Mouse (Mus musculus): ENCODE results near the gene Nek9. TPM values are rescaled to one million over a fixed set of nuclear protein-coding genes. Genes with fewer than 3 reads are reported as not detected.

The Nek9 gene
- polyA plus RNA-seq, 1 experiment from 2014 or later = 14.7 TPM

Other genes with a start within 250 kb of the Nek9 start
- 3.9 and 5.4 TPM in 2 replicates for gene Prox2, start 228.6 kb downstream of the Nek9 start, polyA plus RNA-seq (2015; fragmentation: Nextera tagmentation; extraction: Ambion mirVana)
- 108 and 116 TPM in 2 replicates for gene Dlst, start 228.5 kb downstream of the Nek9 start, polyA plus RNA-seq (2015; fragmentation: Nextera tagmentation; extraction: Ambion mirVana)
- gene Rps6kl1, start 188.1 kb downstream of the Nek9 start, polyA plus RNA-seq (2015; fragmentation: Nextera tagmentation; extraction: Ambion mirVana) = 24.0 and 28.7 TPM in 2 replicates
- gene Pgf, start 161.6 kb downstream of the Nek9 start, polyA plus RNA-seq (2015; fragmentation: Nextera tagmentation; extraction: Ambion mirVana) = 11.6 and 12.6 TPM in 2 replicates
- 85.5 and 85.6 TPM in 2 replicates for gene Eif2b2, start 119.9 kb downstream of the Nek9 start, polyA plus RNA-seq (2015; fragmentation: Nextera tagmentation; extraction: Ambion mirVana)
- gene Mlh3, start 68.8 kb downstream of the Nek9 start, polyA plus RNA-seq (2015; fragmentation: Nextera tagmentation; extraction: Ambion mirVana) = 8.7 and 9.6 TPM in 2 replicates
- gene Acyp1, start 50.9 kb downstream of the Nek9 start, polyA plus RNA-seq (2015; fragmentation: Nextera tagmentation; extraction: Ambion mirVana) = 66.1 and 74.5 TPM in 2 replicates
- 1.1 and 1.2 TPM in 2 replicates for gene Zc2hc1c, start 50.8 kb downstream of the Nek9 start, polyA plus RNA-seq (2015; fragmentation: Nextera tagmentation; extraction: Ambion mirVana)
- 231 TPM in 2 replicates for gene Tmed10, start 35.5 kb upstream of the Nek9 start, polyA plus RNA-seq (2015; fragmentation: Nextera tagmentation; extraction: Ambion mirVana)
- 1.9 and 2.8 TPM in 2 replicates for gene Fos, start 134.5 kb upstream of the Nek9 start, polyA plus RNA-seq (2015; fragmentation: Nextera tagmentation; extraction: Ambion mirVana)

Measured in neural tube, embryonic 13.5 days (tissue).